Comparison of ENCODE assay signal across 7 mouse cellular contexts in the genomic region with DNA sequence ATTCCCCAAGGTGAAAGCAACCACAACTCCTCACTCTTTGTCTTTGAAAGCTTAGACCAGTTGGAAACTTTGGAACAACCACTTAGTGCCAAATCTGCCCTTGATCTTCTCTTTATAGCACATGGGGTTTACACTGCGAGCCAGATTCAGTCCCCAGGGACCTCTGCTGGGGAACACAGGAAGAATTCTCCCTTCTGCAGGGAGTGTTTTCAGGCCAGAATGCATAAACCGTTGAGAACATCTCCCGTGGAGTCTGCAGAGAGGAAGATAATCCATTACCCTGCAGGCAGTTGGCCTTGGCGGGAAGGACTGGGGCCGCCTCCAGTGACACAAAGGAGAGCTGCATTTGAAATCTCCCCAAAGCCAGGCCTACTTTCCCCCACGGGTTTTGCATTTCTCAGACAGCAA. TPM values are rescaled to one million over a fixed set of nuclear protein-coding genes. Genes with fewer than 3 reads are reported as not detected.
DNase-seq lines count a peak whose midpoint lies in the region; TF ChIP-seq lines count a peak whose summit lies in the region.

No protein-coding gene starts in this region.

- no peaks in the 10 kb centered on the region for H3K36me3 ChIP-seq in myocyte (ENCODE audit: control insufficient read depth, insufficient read depth)

- no peak overlapping the region for H3K4me3 ChIP-seq in myocyte

- no peaks in the 10 kb centered on the region for H3K27me3 ChIP-seq in myocyte (ENCODE audit: control insufficient read depth, insufficient read depth, insufficient read length)

- no peak for TF ChIP-seq POLR2A in myocyte (IDR thresholded peaks at IDR 0.05; ENCODE audit: insufficient read length, low read depth)

- no peak overlapping the region for H3ac ChIP-seq in myocyte (ENCODE audit: control insufficient read depth, insufficient read length)

- no peaks in the 10 kb centered on the region for H3K79me2 ChIP-seq in myocyte (ENCODE audit: control insufficient read depth, insufficient read depth)

- DNase-seq in ZHBTc4 (ENCODE audit: low read depth, low spot score) = peak; percentile 26
- peak; percentile 50 for DNase-seq in brain, adult 2 months (ENCODE audit: low read depth, low spot score)
- peak; percentile 42 for DNase-seq in gastrocnemius, postnatal 25 days
- DNase-seq in kidney, postnatal 14 days = peak; percentile 50
- DNase-seq in layer of hippocampus, adult 9-10 months (ENCODE audit: low spot score) = no peak
- no peak for DNase-seq in layer of hippocampus, adult 9-11 months

- H3K4me2 ChIP-seq in myocyte (ENCODE audit: low read depth) = peak overlapping the region; percentile 44

TF ChIP-seq in myocyte, 11 proteins besides CTCF, POLR2A, EP300 and RAD21:
- TF ChIP-seq POLR2AphosphoS2 (IDR thresholded peaks at IDR 0.05; ENCODE audit: insufficient read length, low read depth) (no peak), MAX (IDR thresholded peaks at IDR 0.05; ENCODE audit: low read depth) (no peak), E2F4 (IDR thresholded peaks at IDR 0.05; ENCODE audit: insufficient read depth) (no peak), CEBPB (IDR thresholded peaks at IDR 0.05; ENCODE audit: insufficient read depth, poor library complexity, severe bottlenecking) (no peak), REST (IDR thresholded peaks at IDR 0.05; ENCODE audit: insufficient read depth, insufficient read length) (no peak), USF1 (IDR thresholded peaks at IDR 0.05; ENCODE audit: low read depth) (no peak), SRF (IDR thresholded peaks at IDR 0.05; ENCODE audit: control insufficient read depth, insufficient read length, low read depth) (no peak), MYOD1 (IDR thresholded peaks at IDR 0.05; ENCODE audit: control insufficient read depth in 1 of 3, insufficient read length in 2 of 3, low read depth in 2 of 3) (no peak), TCF3 (IDR thresholded peaks at IDR 0.05; ENCODE audit: insufficient read length, low read depth) (no peak), MYOG (IDR thresholded peaks at IDR 0.05; ENCODE audit: control insufficient read depth in 1 of 3, insufficient read depth in 1 of 3, insufficient read length in 2 of 3, low read depth in 2 of 3) (no peak), TCF12 (IDR thresholded peaks at IDR 0.05; ENCODE audit: insufficient read depth, poor library complexity, severe bottlenecking) (no peak)

RNA-seq across cellular contexts. Expression of a gene that starts 60.0 kb away (rescaled TPM):
- total RNA-seq in gastrocnemius, postnatal 25 days (2021) = 1 to 10 TPM; 3.6 to 3.8 TPM
- polyA plus RNA-seq in myocyte (2012; fragmentation: generic; extraction: Trizol) = 0.43 TPM

Comparison
In these comparisons a context has a peak if more than half of its experiments do, and no peak if none do; other contexts are left out.
1. DNase-seq: peak in ZHBTc4 (single experiment), brain, adult 2 months (single experiment), gastrocnemius, postnatal 25 days (single experiment) and kidney, postnatal 14 days (single experiment); none in layer of hippocampus, adult 9-10 months (single experiment) and layer of hippocampus, adult 9-11 months (single experiment).